Mouse (Mus musculus): ENCODE data around the gene Sec31b. TPM values are rescaled to one million over a fixed set of nuclear protein-coding genes. Genes with fewer than 3 reads are reported as not detected.

Gene Sec31b
- polyA plus RNA-seq (2015; fragmentation: Illumina TruSeq; extraction: RNeasy Lipid Tissue Mini Kit (QIAGEN cat#74804); ENCODE audit: insufficient read depth, low read depth, low replicate concordance): 4.5 TPM

DNA sequence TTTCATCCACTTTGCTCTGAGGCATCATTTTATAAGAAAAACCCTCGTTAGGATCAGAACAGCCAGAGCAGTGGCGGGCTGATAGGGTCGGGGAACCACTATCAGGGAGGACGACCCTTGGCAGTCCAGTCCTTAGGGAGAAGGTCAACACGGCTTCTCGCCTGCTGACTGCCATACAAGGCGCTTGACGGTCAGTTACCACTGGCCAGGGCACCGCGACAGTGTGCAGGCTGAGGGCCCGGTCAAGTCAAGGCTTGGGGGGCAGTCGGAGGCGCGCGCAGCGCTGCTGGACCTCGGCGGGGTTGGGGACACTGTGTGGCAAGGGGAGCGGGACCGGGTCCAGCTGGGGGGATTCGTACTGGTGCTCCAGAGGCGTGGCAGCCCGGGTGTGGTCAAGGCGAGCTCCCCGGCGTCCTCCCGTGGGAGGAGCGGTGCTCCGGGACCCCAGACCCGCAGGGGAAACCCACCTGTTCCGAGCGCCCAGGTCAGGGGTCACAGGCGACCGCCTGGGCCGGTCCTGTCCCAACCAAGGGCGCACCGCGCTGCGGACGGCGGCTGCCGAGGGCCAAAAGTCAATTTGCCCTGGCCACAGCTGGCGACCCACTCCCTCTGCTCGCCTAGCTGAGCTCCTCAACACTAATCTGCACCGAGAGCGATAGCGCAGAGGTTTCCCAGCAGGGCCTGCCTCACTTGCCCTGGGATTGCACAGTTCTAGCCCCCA lies at the start of gene Sec31b:
TSS of gene Sec31b (minus strand) at position 544 of the 721 bp plus-strand sequence.

DNA sequence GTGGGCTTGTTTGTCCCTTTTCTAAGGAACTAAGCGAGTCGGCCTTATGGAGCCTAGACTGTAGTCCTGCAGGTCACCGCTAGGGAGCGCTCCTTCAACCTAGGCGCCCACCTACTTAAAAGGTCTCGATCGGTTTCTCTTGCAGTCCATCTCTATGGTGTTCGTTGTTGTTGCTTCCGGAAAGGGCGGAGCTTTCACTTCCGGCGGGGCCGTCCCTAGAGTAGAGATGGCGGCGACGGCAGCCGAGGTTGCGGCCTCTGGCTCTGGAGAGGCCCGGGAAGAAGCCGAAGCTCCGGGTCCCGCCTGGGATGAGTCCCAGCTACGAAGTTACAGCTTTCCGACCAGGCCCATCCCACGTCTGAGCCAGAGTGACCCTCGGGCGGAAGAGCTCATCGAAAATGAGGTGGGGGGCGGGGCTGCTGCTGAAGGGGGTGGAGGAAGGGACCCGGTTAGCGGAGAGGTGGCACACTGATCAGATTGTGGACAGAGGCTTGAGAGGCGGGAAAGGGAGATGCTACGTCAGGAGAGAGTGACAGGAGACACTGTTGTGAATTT lies 17.1 kb upstream of the Sec31b start, which contains the start of gene Hif1an:
TSS of gene Hif1an (plus strand) at position 199 of the 555 bp plus-strand sequence.

DNA sequence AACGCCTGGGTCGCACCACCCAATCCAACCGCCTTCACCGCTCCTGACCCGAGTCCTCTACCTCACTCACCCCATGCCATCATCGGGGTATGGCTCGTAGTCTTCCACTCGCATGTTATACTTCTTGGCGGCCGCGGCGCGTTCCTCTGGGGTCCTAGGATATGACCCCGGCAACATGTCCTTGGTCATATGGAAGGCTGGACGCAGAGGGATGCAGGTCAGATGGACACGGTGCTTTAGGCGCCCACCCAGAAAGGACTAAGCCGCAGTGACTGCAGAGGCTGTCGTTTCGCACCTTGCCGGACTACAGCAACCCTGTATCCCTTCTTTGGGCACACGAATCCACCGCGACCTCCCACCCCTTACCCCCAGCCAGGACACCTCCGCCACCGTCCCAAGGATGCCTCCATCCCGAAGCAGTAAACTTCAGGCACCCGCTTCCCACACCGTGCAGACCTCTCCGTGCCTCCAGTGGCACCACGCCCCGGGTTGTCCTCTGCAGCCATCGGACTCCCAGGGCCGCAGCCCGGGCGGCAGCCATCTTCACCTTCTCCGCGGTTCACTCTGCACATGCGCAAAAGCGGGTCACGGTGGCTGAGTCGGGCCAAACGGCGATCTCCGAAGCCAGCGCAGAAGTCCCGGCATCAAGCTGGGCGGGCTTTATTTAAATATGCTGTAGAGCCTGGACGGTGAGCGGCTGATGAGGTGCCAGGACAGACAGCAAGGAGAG lies 9.4 kb upstream of the Sec31b start, which contains the start of gene Ndufb8:
TSS of gene Ndufb8 (minus strand) at position 580 of the 730 bp plus-strand sequence.

GRCm38 (mm10) chr19:44552731-44553130 lies 7.1 kb upstream of the Sec31b start, which contains the start of gene Gm20538:
Gm20538 (minus strand) TSS chr19:44552831.

DNA sequence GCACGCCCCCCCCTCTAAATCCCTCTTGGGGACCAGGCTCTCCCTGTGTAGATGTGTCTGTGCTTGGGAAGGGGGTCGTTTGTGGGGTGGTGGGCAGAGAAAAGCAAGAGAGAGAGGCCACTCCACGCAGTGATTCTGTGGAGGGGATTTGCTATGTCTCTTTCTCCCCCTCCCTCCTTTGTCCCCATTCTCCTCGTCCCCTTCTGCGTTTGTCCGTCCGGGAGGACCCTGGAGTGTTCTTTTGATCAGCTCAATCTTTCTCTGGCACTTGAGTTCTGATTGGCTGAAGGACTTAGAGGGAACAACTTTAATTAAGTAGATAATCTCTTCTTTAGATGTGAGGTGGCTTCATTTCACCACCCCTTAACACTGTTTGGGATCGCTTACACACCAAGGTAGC lies 52.5 kb downstream of the Sec31b start, which contains the start of gene Wnt8b:
TSS of gene Wnt8b (plus strand) at position 345 of the 400 bp plus-strand sequence.

Other genes with a start within 250 kb of the Sec31b start
- 0.24 TPM for gene Scd4, start 212.8 kb downstream of the Sec31b start, polyA plus RNA-seq (2015; fragmentation: Illumina TruSeq; extraction: RNeasy Lipid Tissue Mini Kit (QIAGEN cat#74804); ENCODE audit: insufficient read depth, low read depth, low replicate concordance)
- 53.9 TPM for gene Scd1, start 138.0 kb downstream of the Sec31b start, polyA plus RNA-seq (2015; fragmentation: Illumina TruSeq; extraction: RNeasy Lipid Tissue Mini Kit (QIAGEN cat#74804); ENCODE audit: insufficient read depth, low read depth, low replicate concordance)
- gene Wnt8b, start 52.4 kb downstream of the Sec31b start, polyA plus RNA-seq (2015; fragmentation: Illumina TruSeq; extraction: RNeasy Lipid Tissue Mini Kit (QIAGEN cat#74804); ENCODE audit: insufficient read depth, low read depth, low replicate concordance): not detected
- not detected for gene Gm20538, start 7.0 kb upstream of the Sec31b start, polyA plus RNA-seq (2015; fragmentation: Illumina TruSeq; extraction: RNeasy Lipid Tissue Mini Kit (QIAGEN cat#74804); ENCODE audit: insufficient read depth, low read depth, low replicate concordance)
- gene Ndufb8, start 9.6 kb upstream of the Sec31b start, polyA plus RNA-seq (2015; fragmentation: Illumina TruSeq; extraction: RNeasy Lipid Tissue Mini Kit (QIAGEN cat#74804); ENCODE audit: insufficient read depth, low read depth, low replicate concordance): 87.7 TPM
- 3.8 TPM for gene Hif1an, start 17.0 kb upstream of the Sec31b start, polyA plus RNA-seq (2015; fragmentation: Illumina TruSeq; extraction: RNeasy Lipid Tissue Mini Kit (QIAGEN cat#74804); ENCODE audit: insufficient read depth, low read depth, low replicate concordance)
- gene Pax2, start 210.2 kb upstream of the Sec31b start, polyA plus RNA-seq (2015; fragmentation: Illumina TruSeq; extraction: RNeasy Lipid Tissue Mini Kit (QIAGEN cat#74804); ENCODE audit: insufficient read depth, low read depth, low replicate concordance): not detected

All from pancreas, adult 10 weeks (tissue).